Comparison of ENCODE assay signal across 1 mouse cellular context in genomic region chr3:18778481-18778880, GRCm38 (mm10).
TF ChIP-seq lines count a peak whose summit lies in the region.

No protein-coding gene starts in this region.

TF ChIP-seq in CH12.LX, 34 proteins besides CTCF, POLR2A, EP300 and RAD21:
- TF ChIP-seq MYC (IDR thresholded peaks at IDR 0.05; ENCODE audit: low read depth, low read length) = no peak
- no peak for TF ChIP-seq JUND (conservative IDR thresholded peaks at IDR 0.05; ENCODE audit: low read depth, low read length)
- TF ChIP-seq MAZ (IDR thresholded peaks at IDR 0.05; ENCODE audit: low read depth, low read length) = no peak
- TF ChIP-seq NELFE (IDR thresholded peaks at IDR 0.05; ENCODE audit: low read depth, low read length) = no peak
- no peak for TF ChIP-seq ZMIZ1 (IDR thresholded peaks at IDR 0.05; ENCODE audit: low read depth, low read length)
- no peak for TF ChIP-seq ZKSCAN1 (IDR thresholded peaks at IDR 0.05; ENCODE audit: borderline replicate concordance, low read depth, low read length)
- no peak for TF ChIP-seq GABPA (IDR thresholded peaks at IDR 0.05; ENCODE audit: insufficient replicate concordance, low read depth, low read length)
- no peak for TF ChIP-seq CHD1 (IDR thresholded peaks at IDR 0.05; ENCODE audit: low read depth, low read length)
- TF ChIP-seq BHLHE40 (IDR thresholded peaks at IDR 0.05; ENCODE audit: low read depth, low read length) = no peak
- TF ChIP-seq IRF4 (IDR thresholded peaks at IDR 0.05; ENCODE audit: low read depth, low read length) = no peak
- TF ChIP-seq MAFK (IDR thresholded peaks at IDR 0.05; ENCODE audit: insufficient replicate concordance, low read length) = no peak
